Mouse (Mus musculus) midbrain, embryonic 14.5 days (tissue): Measurements from ENCODE around the gene Tspan2. TPM values are rescaled to one million over a fixed set of nuclear protein-coding genes. Genes with fewer than 3 reads are reported as not detected.

Experiments used
- ATAC-seq: fragments of 200-750 bp; cut with Nextera tagmentation; 2 replicates; pipeline ENCODE4 v1.8.0; 2017; ENCODE audit warnings: moderate number of reproducible peaks, moderate library complexity; ENCODE audit not compliant: low FRiP score, low TSS enrichment
- DNase-seq: peaks from one replicate; pipeline ENCODE4 v3.0.0-alpha.2; 2015
- H3K27ac ChIP-seq: fragments of 300-500 bp; sonication (generic); replicated peaks from 2 replicates; pipeline ENCODE4 v1.5.1; 2014; ENCODE audit warnings: mild to moderate bottlenecking, low read depth, low read length, moderate library complexity
- H3K27me3 ChIP-seq: fragments of 300-500 bp; sonication (generic); 2 replicates; pipeline ENCODE4 v1.6.1; 2014; ENCODE audit warnings: low read length, control low read depth, mixed read lengths; ENCODE audit not compliant: control insufficient read depth, insufficient read depth
- H3K36me3 ChIP-seq: fragments of 300-500 bp; sonication (generic); 2 replicates; pipeline ENCODE4 v1.6.1; 2014; ENCODE audit warnings: low read length, control low read depth; ENCODE audit not compliant: control insufficient read depth, insufficient read depth
- H3K4me1 ChIP-seq: fragments of 300-500 bp; sonication (generic); 2 replicates; pipeline ENCODE4 v1.6.1; 2014; ENCODE audit warnings: mild to moderate bottlenecking, antibody characterized with exemption, low read length, control low read depth; ENCODE audit not compliant: control insufficient read depth, insufficient read depth
- H3K4me2 ChIP-seq: fragments of 300-500 bp; sonication (generic); 2 replicates; pipeline ENCODE4 v1.6.1; 2014; ENCODE audit warnings: mild to moderate bottlenecking, low read length, moderate library complexity
- H3K4me3 ChIP-seq: fragments of 300-500 bp; sonication (generic); replicated peaks from 2 replicates; pipeline ENCODE4 v1.5.1; 2014; ENCODE audit warnings: low read depth, low read length
- H3K9ac ChIP-seq: fragments of 300-500 bp; sonication (generic); replicated peaks from 2 replicates; pipeline ENCODE4 v1.6.1; 2014; ENCODE audit warnings: mild to moderate bottlenecking, low read length, moderate library complexity
- H3K9me3 ChIP-seq: fragments of 300-500 bp; sonication (generic); 2 replicates; pipeline ENCODE4 v1.6.1; 2016; ENCODE audit warnings: low read length, control low read depth, mixed read lengths; ENCODE audit not compliant: control insufficient read depth
- WGBS: fragments of 180-500 bp; shearing (Covaris S2); extraction: QIAGEN DNeasy Blood & Tissue Kit; methylation state at CpG from one replicate; pipeline ENCODE4 v1.1.7; 2014; 5-methylcytosine and 5-hydroxymethylcytosine counted together
- polyA plus RNA-seq: library from polyadenylated mRNA; unstranded; fragments of >200 nt; fragmentation: Nextera tagmentation; extraction: Ambion mirVana; gene quantifications from 2 replicates; pipeline ENCODE4 v1.2.1, GENCODE M21; 2014

Tspan2 gene
- polyA plus RNA-seq, result 10.4 and 10.5 TPM in 2 replicates

GRCm38 (mm10) chr3:102734313-102735030 lies at the start of gene Tspan2:
TSS of gene Tspan2 (plus strand) at chr3:102734529.
- under 1% methylated on average over 53 of the region's 54 CpGs for WGBS
- peak; percentile 87 for ATAC-seq
- peak within 1 kb of the TSS; percentile 77 for H3K4me3 ChIP-seq

GRCm38 (mm10) chr3:102686861-102687260 lies 47.5 kb upstream of the Tspan2 start:
- Histone ChIP-seq H3K4me1 (no peaks in the 10 kb centered on the region), H3K36me3 (no peaks in the 10 kb centered on the region), H3K9ac (no peak overlapping the region), H3K27me3 (no peaks in the 10 kb centered on the region), H3K9me3 (no peaks in the 10 kb centered on the region), H3K4me3 (no peak overlapping the region), H3K4me2 (no peak overlapping the region), H3K27ac (no peak overlapping the region)
- WGBS, result 91% methylated on average over 5 of the region's 5 CpGs
- no peak for ATAC-seq
- DNase-seq, result no peak

More at GRCm38 (mm10) chr3:102734313-102735030, at the start of gene Tspan2:
- Histone ChIP-seq H3K9me3 (no peaks in the 10 kb centered on the region), H3K27me3 (no peaks in the 10 kb centered on the region), H3K27ac (peak within 1 kb of the TSS; percentile 64), H3K9ac (peak within 1 kb of the TSS; percentile 80), H3K36me3 (no peaks in the 10 kb centered on the region), H3K4me1 (peaks cover 12% of the 10 kb centered on the region), H3K4me2 (peak within 1 kb of the TSS; percentile 71)
- DNase-seq, result peak; percentile 74

GRCm38 (mm10) chr3:102687852-102688251 lies 46.5 kb upstream of the Tspan2 start:
- DNase-seq, result no peak
- no peak overlapping the region for H3K9ac ChIP-seq
- no peaks in the 10 kb centered on the region for H3K36me3 ChIP-seq
- 86% methylated on average over 8 of the region's 8 CpGs for WGBS
- no peaks in the 10 kb centered on the region for H3K27me3 ChIP-seq
- H3K9me3 ChIP-seq, result no peaks in the 10 kb centered on the region
- no peak overlapping the region for H3K27ac ChIP-seq
- H3K4me2 ChIP-seq, result no peak overlapping the region
- no peak overlapping the region for H3K4me3 ChIP-seq
- H3K4me1 ChIP-seq, result no peaks in the 10 kb centered on the region
- no peak for ATAC-seq

GRCm38 (mm10) chr3:102691802-102692484 lies 42.4 kb upstream of the Tspan2 start:
- Histone ChIP-seq H3K27ac (no peak overlapping the region), H3K9ac (no peak overlapping the region), H3K27me3 (no peaks in the 10 kb centered on the region), H3K9me3 (no peaks in the 10 kb centered on the region), H3K4me3 (no peak overlapping the region), H3K4me2 (no peak overlapping the region), H3K4me1 (no peaks in the 10 kb centered on the region), H3K36me3 (no peaks in the 10 kb centered on the region)
- DNase-seq, result peak; percentile 90
- WGBS, result 44% methylated on average over 11 of the region's 11 CpGs
- peak; percentile 61 for ATAC-seq

GRCm38 (mm10) chr3:102692758-102693325 lies 41.5 kb upstream of the Tspan2 start:
- no peaks in the 10 kb centered on the region for H3K27me3 ChIP-seq
- no peak overlapping the region for H3K4me3 ChIP-seq
- H3K27ac ChIP-seq, result no peak overlapping the region
- H3K9me3 ChIP-seq, result no peaks in the 10 kb centered on the region
- H3K4me2 ChIP-seq, result no peak overlapping the region
- WGBS, result 87% methylated on average over 7 of the region's 7 CpGs
- no peak for DNase-seq
- no peaks in the 10 kb centered on the region for H3K36me3 ChIP-seq
- ATAC-seq, result no peak
- H3K9ac ChIP-seq, result no peak overlapping the region
- H3K4me1 ChIP-seq, result no peaks in the 10 kb centered on the region

GRCm38 (mm10) chr3:102698127-102698526 lies 36.2 kb upstream of the Tspan2 start:
- 78% methylated on average over 2 of the region's 2 CpGs for WGBS
- Histone ChIP-seq H3K27me3 (no peaks in the 10 kb centered on the region), H3K4me1 (no peaks in the 10 kb centered on the region), H3K9ac (no peak overlapping the region), H3K36me3 (no peaks in the 10 kb centered on the region), H3K4me2 (no peak overlapping the region), H3K4me3 (no peak overlapping the region), H3K27ac (no peak overlapping the region), H3K9me3 (no peaks in the 10 kb centered on the region)
- ATAC-seq (no peak), DNase-seq (no peak)

GRCm38 (mm10) chr3:102701303-102701702 lies 33.0 kb upstream of the Tspan2 start:
- 88% methylated on average over 4 of the region's 4 CpGs for WGBS
- H3K4me2 ChIP-seq, result no peak overlapping the region

GRCm38 (mm10) chr3:102701902-102702544 lies 32.3 kb upstream of the Tspan2 start:
- no peak overlapping the region for H3K4me3 ChIP-seq
- H3K27me3 ChIP-seq, result no peaks in the 10 kb centered on the region
- no peak for ATAC-seq
- H3K36me3 ChIP-seq, result no peaks in the 10 kb centered on the region
- WGBS, result 46% methylated on average over 7 of the region's 7 CpGs
- H3K27ac ChIP-seq, result no peak overlapping the region
- H3K4me2 ChIP-seq, result no peak overlapping the region
- H3K4me1 ChIP-seq, result no peaks in the 10 kb centered on the region
- H3K9me3 ChIP-seq, result no peaks in the 10 kb centered on the region
- no peak overlapping the region for H3K9ac ChIP-seq
- DNase-seq, result peak; percentile 61

More at GRCm38 (mm10) chr3:102701303-102701702, 33.0 kb upstream of the Tspan2 start:
- Histone ChIP-seq H3K4me1 (no peaks in the 10 kb centered on the region), H3K27me3 (no peaks in the 10 kb centered on the region), H3K36me3 (no peaks in the 10 kb centered on the region), H3K27ac (no peak overlapping the region), H3K4me3 (no peak overlapping the region), H3K9ac (no peak overlapping the region), H3K9me3 (no peaks in the 10 kb centered on the region)
- ATAC-seq, result no peak
- DNase-seq, result no peak
